Mouse (Mus musculus): ENCODE measurements at regions not wholly inside any gene's neighbourhood (a gene's known extent, or its start where the extent isn't known, plus 50 kb on each side); places are given as distances from the start of the nearest gene placed in this dataset.

- intact Hi-C loops (cut with DNase I), result no loop called here
- TF ChIP-seq CTCF (IDR thresholded peaks at IDR 0.05), result no peak
- no peak for DNase-seq (ENCODE audit: extremely low spot score in 1 of 2, low spot score in 2 of 2)
- Histone ChIP-seq H3K4me3 (no peak overlapping the region), H3K27ac (no peak overlapping the region)
These were observed 54.1 kb upstream of the Mtap start for GRCm38 (mm10) chr4:89082838-89083237.

- Histone ChIP-seq H3K4me3 (no peak overlapping the region), H3K27ac (no peak overlapping the region)
- intact Hi-C loops (cut with DNase I), result no loop called here
- no peak for TF ChIP-seq CTCF (IDR thresholded peaks at IDR 0.05)
- DNase-seq (ENCODE audit: extremely low spot score in 1 of 2, low spot score in 2 of 2), result no peak
These were observed 58.4 kb upstream of the Mtap start for GRCm38 (mm10) chr4:89078485-89078884.

- no peak for TF ChIP-seq CTCF (IDR thresholded peaks at IDR 0.05)
- DNase-seq (ENCODE audit: extremely low spot score in 1 of 2, low spot score in 2 of 2), result no peak
- no peak overlapping the region for H3K27ac ChIP-seq
- no peak overlapping the region for H3K4me3 ChIP-seq
- intact Hi-C loops (cut with DNase I), result no loop called here
These were observed 62.2 kb upstream of the Mtap start for GRCm38 (mm10) chr4:89074705-89075104.

GRCm38 (mm10) chr4:89070430-89070829 is 66.5 kb upstream of the Mtap start:
- H3K4me3 ChIP-seq, result no peak overlapping the region
- intact Hi-C loops (cut with DNase I), result no loop called here
- DNase-seq (ENCODE audit: extremely low spot score in 1 of 2, low spot score in 2 of 2), result no peak
- no peak overlapping the region for H3K27ac ChIP-seq
- no peak for TF ChIP-seq CTCF (IDR thresholded peaks at IDR 0.05)

- intact Hi-C loops (cut with DNase I), result no loop called here
- Histone ChIP-seq H3K4me3 (no peak overlapping the region), H3K27ac (no peak overlapping the region)
- TF ChIP-seq CTCF (IDR thresholded peaks at IDR 0.05), result no peak
- no peak for DNase-seq (ENCODE audit: extremely low spot score in 1 of 2, low spot score in 2 of 2)
These were observed 72.5 kb upstream of the Mtap start for GRCm38 (mm10) chr4:89064401-89064800.

GRCm38 (mm10) chr4:89062384-89062783 is 74.5 kb upstream of the Mtap start:
- DNase-seq (ENCODE audit: extremely low spot score in 1 of 2, low spot score in 2 of 2), result no peak
- TF ChIP-seq CTCF (IDR thresholded peaks at IDR 0.05), result no peak
- Histone ChIP-seq H3K27ac (no peak overlapping the region), H3K4me3 (no peak overlapping the region)
- intact Hi-C loops (cut with DNase I), result no loop called here

GRCm38 (mm10) chr4:89061619-89062018 is 75.3 kb upstream of the Mtap start:
- Histone ChIP-seq H3K4me3 (no peak overlapping the region), H3K27ac (no peak overlapping the region)
- DNase-seq (ENCODE audit: extremely low spot score in 1 of 2, low spot score in 2 of 2), result no peak
- no peak for TF ChIP-seq CTCF (IDR thresholded peaks at IDR 0.05)
- intact Hi-C loops (cut with DNase I), result no loop called here

- intact Hi-C loops (cut with DNase I), result no loop called here
- no peak overlapping the region for H3K4me3 ChIP-seq
- no peak overlapping the region for H3K27ac ChIP-seq
- TF ChIP-seq CTCF (IDR thresholded peaks at IDR 0.05), result no peak
- no peak for DNase-seq (ENCODE audit: extremely low spot score in 1 of 2, low spot score in 2 of 2)
These were observed 79.3 kb upstream of the Mtap start for GRCm38 (mm10) chr4:89057573-89057972.

- Histone ChIP-seq H3K4me3 (no peak overlapping the region), H3K27ac (no peak overlapping the region)
- intact Hi-C loops (cut with DNase I), result no loop called here
- DNase-seq (ENCODE audit: extremely low spot score in 1 of 2, low spot score in 2 of 2), result no peak
- TF ChIP-seq CTCF (IDR thresholded peaks at IDR 0.05), result no peak
These were observed 79.8 kb upstream of the Mtap start for GRCm38 (mm10) chr4:89057135-89057534.

GRCm38 (mm10) chr4:89055969-89056368 is 81.0 kb upstream of the Mtap start:
- intact Hi-C loops (cut with DNase I), result no loop called here
- H3K4me3 ChIP-seq, result no peak overlapping the region
- DNase-seq (ENCODE audit: extremely low spot score in 1 of 2, low spot score in 2 of 2), result no peak
- TF ChIP-seq CTCF (IDR thresholded peaks at IDR 0.05), result no peak
- H3K27ac ChIP-seq, result no peak overlapping the region

- intact Hi-C loops (cut with DNase I), result no loop called here
These were observed 83.3 kb upstream of the Mtap start for GRCm38 (mm10) chr4:89053606-89054005.

GRCm38 (mm10) chr4:89051897-89052296 is 85.0 kb upstream of the Mtap start:
- no peak overlapping the region for H3K27ac ChIP-seq
- intact Hi-C loops (cut with DNase I), result no loop called here
- no peak overlapping the region for H3K4me3 ChIP-seq
- no peak for DNase-seq (ENCODE audit: extremely low spot score in 1 of 2, low spot score in 2 of 2)
- no peak for TF ChIP-seq CTCF (IDR thresholded peaks at IDR 0.05)

More at GRCm38 (mm10) chr4:89053606-89054005, 83.3 kb upstream of the Mtap start:
- H3K27ac ChIP-seq, result no peak overlapping the region
- no peak for TF ChIP-seq CTCF (IDR thresholded peaks at IDR 0.05)
- no peak overlapping the region for H3K4me3 ChIP-seq
- DNase-seq (ENCODE audit: extremely low spot score in 1 of 2, low spot score in 2 of 2), result no peak

- DNase-seq (ENCODE audit: extremely low spot score in 1 of 2, low spot score in 2 of 2), result no peak
- TF ChIP-seq CTCF (IDR thresholded peaks at IDR 0.05), result no peak
- Histone ChIP-seq H3K4me3 (no peak overlapping the region), H3K27ac (no peak overlapping the region)
- intact Hi-C loops (cut with DNase I), result no loop called here
These were observed 86.2 kb upstream of the Mtap start for GRCm38 (mm10) chr4:89050551-89051199.

Measured in left cerebral cortex, adult 2 months (tissue).